9 mouse cellular contexts compared by ENCODE assay signal in the genomic region with DNA sequence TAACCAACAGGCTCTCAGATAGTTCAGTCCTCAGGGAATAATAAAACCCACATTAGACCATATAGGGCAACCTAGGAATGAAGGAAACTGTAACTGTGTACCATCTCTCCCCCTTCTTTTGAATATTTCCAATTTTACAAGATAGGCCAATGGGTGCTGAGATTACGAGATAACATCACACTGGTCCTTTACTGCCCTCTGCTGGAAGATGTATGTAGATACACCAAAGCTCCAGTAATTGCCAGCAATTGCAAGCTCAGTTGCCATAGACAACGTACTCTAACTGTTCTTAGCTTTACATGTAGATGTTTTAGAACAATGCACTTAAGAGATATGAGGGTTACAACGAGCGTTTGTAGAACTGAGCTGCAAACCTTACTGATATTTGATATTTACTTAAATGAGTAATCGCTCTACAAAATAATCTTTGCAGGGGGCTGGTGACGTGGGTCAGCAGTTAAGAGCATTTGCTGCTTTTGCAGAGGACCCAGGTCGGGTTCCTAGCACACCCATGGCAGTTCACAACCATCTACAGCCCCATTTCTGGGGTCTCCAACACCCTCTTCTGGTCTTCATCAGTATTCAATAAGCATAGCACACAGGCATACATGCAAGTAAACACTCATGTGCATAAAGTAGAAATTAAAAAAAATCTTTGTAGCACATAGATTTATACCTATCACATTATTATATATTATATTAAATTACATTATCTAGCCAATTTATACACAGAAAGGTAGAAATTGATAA. TPM values are rescaled to one million over a fixed set of nuclear protein-coding genes. Genes with fewer than 3 reads are reported as not detected.
DNase-seq lines count a peak whose midpoint lies in the region; ATAC-seq lines count a peak whose summit lies in the region.
"Had no signal": no experiment of that assay in that cellular context is flagged by ENCODE, and none has a peak within 500 bp of the region (broad histone marks: within the 10 kb centered on the region; RNA-seq: fewer than 3 reads in every experiment).

No protein-coding gene starts in this region.

- no peak overlapping the region for H3K4me3 ChIP-seq in liver, embryonic 11.5 days (ENCODE audit: low read depth, low read length)
- H3K4me3 ChIP-seq in hindbrain, embryonic 10.5 days, result no peak overlapping the region
- no peak overlapping the region for H3K4me3 ChIP-seq in midbrain, embryonic 11.5 days (ENCODE audit: low read depth, low read length)
- H3K4me3 ChIP-seq: embryonic facial prominence, embryonic 13.5 days had no signal

- H3K9me3 ChIP-seq in liver, embryonic 11.5 days (ENCODE audit: control insufficient read depth, low read length), result no peaks in the 10 kb centered on the region
- no peaks in the 10 kb centered on the region for H3K9me3 ChIP-seq in hindbrain, embryonic 10.5 days
- H3K9me3 ChIP-seq in midbrain, embryonic 11.5 days (ENCODE audit: control insufficient read depth, low read length), result no peaks in the 10 kb centered on the region
- H3K9me3 ChIP-seq: embryonic facial prominence, embryonic 13.5 days had no signal

- no peaks in the 10 kb centered on the region for H3K4me1 ChIP-seq in liver, embryonic 11.5 days (replicated peaks; ENCODE audit: control insufficient read depth, insufficient read depth, low read length)
- H3K4me1 ChIP-seq in hindbrain, embryonic 10.5 days (replicated peaks), result no peaks in the 10 kb centered on the region
- H3K4me1 ChIP-seq in midbrain, embryonic 11.5 days (ENCODE audit: control insufficient read depth, insufficient read depth, low read length), result no peaks in the 10 kb centered on the region
- H3K4me1 ChIP-seq: embryonic facial prominence, embryonic 13.5 days had no signal

- WGBS in liver, embryonic 11.5 days, result 39% methylated on average over 7 of the region's 7 CpGs
- 45% methylated on average over 7 of the region's 7 CpGs for WGBS in hindbrain, embryonic 10.5 days
- 44% methylated on average over 7 of the region's 7 CpGs for WGBS in midbrain, embryonic 11.5 days

- no peak overlapping the region for H3K9ac ChIP-seq in liver, embryonic 11.5 days (ENCODE audit: low read depth, low read length)
- no peak overlapping the region for H3K9ac ChIP-seq in midbrain, embryonic 11.5 days (ENCODE audit: low read length)
- H3K9ac ChIP-seq: embryonic facial prominence, embryonic 13.5 days had no signal

- no peaks in the 10 kb centered on the region for H3K27me3 ChIP-seq in liver, embryonic 11.5 days (replicated peaks; ENCODE audit: control insufficient read depth, insufficient read depth, low read length)
- H3K27me3 ChIP-seq in hindbrain, embryonic 10.5 days (ENCODE audit: insufficient read depth, poor library complexity, severe bottlenecking), result no peaks in the 10 kb centered on the region
- H3K27me3 ChIP-seq in midbrain, embryonic 11.5 days (ENCODE audit: control insufficient read depth, insufficient read depth, low read length), result no peaks in the 10 kb centered on the region
- H3K27me3 ChIP-seq: embryonic facial prominence, embryonic 13.5 days had no signal

- no peak for DNase-seq in liver, embryonic 11.5 days (ENCODE audit: low spot score)
- DNase-seq in liver (no peak), R1 (ENCODE audit: low read depth, low spot score) (peak; percentile 85)
- peak; percentile 89 for DNase-seq in embryo, embryonic 11 days
- peak; percentile 12 for DNase-seq in hindbrain, embryonic 10.5 days (ENCODE audit: low spot score)
- peak; percentile 32 to 89 for DNase-seq in layer of hippocampus, postnatal 14 days (ENCODE audit: low spot score in 2 of 2)
- DNase-seq in midbrain, embryonic 11.5 days (ENCODE audit: low spot score, missing footprints), result peak; percentile 92
- peak; percentile 61 for DNase-seq in telencephalon, adult 2 months (ENCODE audit: low read depth, low spot score)

- H3K36me3 ChIP-seq in liver, embryonic 11.5 days (ENCODE audit: control insufficient read depth, insufficient read depth, low read length), result no peaks in the 10 kb centered on the region
- H3K36me3 ChIP-seq in hindbrain, embryonic 10.5 days, result no peaks in the 10 kb centered on the region
- no peaks in the 10 kb centered on the region for H3K36me3 ChIP-seq in midbrain, embryonic 11.5 days (ENCODE audit: control insufficient read depth, insufficient read depth, low read length)
- H3K36me3 ChIP-seq: embryonic facial prominence, embryonic 13.5 days had no signal

- H3K27ac ChIP-seq in liver, embryonic 11.5 days (ENCODE audit: low read depth, low read length), result no peak overlapping the region
- H3K27ac ChIP-seq in hindbrain, embryonic 10.5 days, result no peak overlapping the region
- H3K27ac ChIP-seq in midbrain, embryonic 11.5 days (ENCODE audit: low read depth, low read length), result no peak overlapping the region
- H3K27ac ChIP-seq: embryonic facial prominence, embryonic 13.5 days had no signal

- ATAC-seq in liver, embryonic 11.5 days (replicated peaks; ENCODE audit: low FRiP score), result 0 out of 2 replicates have a peak, but pooled peaks have one; percentile 39
- peak; percentile 72 for ATAC-seq in midbrain, embryonic 11.5 days (ENCODE audit: low FRiP score)

- H3K4me2 ChIP-seq in liver, embryonic 11.5 days, result no peak overlapping the region
- H3K4me2 ChIP-seq in midbrain, embryonic 11.5 days, result no peak overlapping the region
- H3K4me2 ChIP-seq: embryonic facial prominence, embryonic 13.5 days had no signal

RNA-seq across cellular contexts. Expression of gene Prpf4b, which starts 10.5 kb away (rescaled TPM):
- polyA plus RNA-seq in liver, embryonic 11.5 days (2014; fragmentation: Nextera tagmentation; extraction: Ambion mirVana), result 97.7 and 99.3 TPM in 2 replicates
- polyA plus RNA-seq in hindbrain, embryonic 10.5 days (2016; fragmentation: Nextera tagmentation; extraction: Ambion mirVana), result 44.9 and 71.1 TPM in 2 replicates
- total RNA-seq in layer of hippocampus, postnatal 14 days (2021), result 10 to 100 TPM; 90.7 to 93.2 TPM
- polyA plus RNA-seq in midbrain, embryonic 11.5 days (2014; fragmentation: Nextera tagmentation; extraction: Ambion mirVana), result 111 and 119 TPM in 2 replicates

RNA-seq across cellular contexts. Expression of gene Fam217a, which starts 59.5 kb away (rescaled TPM):
- polyA plus RNA-seq in liver, embryonic 11.5 days (2014; fragmentation: Nextera tagmentation; extraction: Ambion mirVana), result 0.79 and 1.1 TPM in 2 replicates
- polyA plus RNA-seq in hindbrain, embryonic 10.5 days (2016; fragmentation: Nextera tagmentation; extraction: Ambion mirVana), result 1.3 and 1.4 TPM in 2 replicates
- under 1 TPM; 0.41 to 0.53 TPM for total RNA-seq in layer of hippocampus, postnatal 14 days (2021)
- 1.4 and 1.8 TPM in 2 replicates for polyA plus RNA-seq in midbrain, embryonic 11.5 days (2014; fragmentation: Nextera tagmentation; extraction: Ambion mirVana)

RNA-seq across cellular contexts. Expression of gene 4933417A18Rik, which starts 59.6 kb away (rescaled TPM):
- polyA plus RNA-seq in liver, embryonic 11.5 days (2014; fragmentation: Nextera tagmentation; extraction: Ambion mirVana), result not detected in 2 replicates
- not detected in 2 replicates for polyA plus RNA-seq in hindbrain, embryonic 10.5 days (2016; fragmentation: Nextera tagmentation; extraction: Ambion mirVana)
- total RNA-seq in layer of hippocampus, postnatal 14 days (2021), result not detected
- not detected in 2 replicates for polyA plus RNA-seq in midbrain, embryonic 11.5 days (2014; fragmentation: Nextera tagmentation; extraction: Ambion mirVana)
- polyA plus RNA-seq: embryonic facial prominence, embryonic 13.5 days had no signal

Comparison
In these comparisons a context has a peak if more than half of its experiments do, and no peak if none do; other contexts are left out.
1. DNase-seq: peak in R1 (single experiment), embryo, embryonic 11 days (single experiment), hindbrain, embryonic 10.5 days (single experiment), layer of hippocampus, postnatal 14 days (2 of 2), midbrain, embryonic 11.5 days (single experiment) and telencephalon, adult 2 months (single experiment); none in liver, embryonic 11.5 days (single experiment) and liver (single experiment).